Mouse (Mus musculus) lung, embryonic 16.5 days (tissue): ENCODE results near the gene Susd6. TPM values are rescaled to one million over a fixed set of nuclear protein-coding genes. Genes with fewer than 3 reads are reported as not detected.

Source experiments
- ATAC-seq: fragments of 200-750 bp; cut with Nextera tagmentation; 2 replicates; pipeline ENCODE4 v1.8.0; 2017; ENCODE audit warnings: low read depth, mild to moderate bottlenecking, moderate library complexity
- H3K27ac ChIP-seq: fragments of 300-500 bp; sonication (generic); 2 replicates; pipeline ENCODE4 v1.5.1; 2014; ENCODE audit warnings: mild to moderate bottlenecking, control low read depth, low read length
- H3K27me3 ChIP-seq: fragments of 300-500 bp; sonication (generic); 2 replicates; pipeline ENCODE4 v1.6.1; 2014; ENCODE audit warnings: low read depth, low read length, mixed read lengths; ENCODE audit not compliant: control insufficient read depth, insufficient read depth
- H3K36me3 ChIP-seq: fragments of 300-500 bp; sonication (generic); 2 replicates; pipeline ENCODE4 v1.6.1; 2014; ENCODE audit warnings: low read length; ENCODE audit not compliant: control insufficient read depth, insufficient read depth
- H3K4me1 ChIP-seq: fragments of 300-500 bp; sonication (generic); replicated peaks from 2 replicates; pipeline ENCODE4 v1.6.1; 2014; ENCODE audit warnings: low read length, mixed read lengths; ENCODE audit not compliant: control insufficient read depth, insufficient read depth
- H3K4me2 ChIP-seq: fragments of 300-500 bp; sonication (generic); 2 replicates; pipeline ENCODE4 v1.6.1; 2014; ENCODE audit warnings: low read depth, low read length, control low read depth
- H3K4me3 ChIP-seq: fragments of 300-500 bp; sonication (generic); 2 replicates; pipeline ENCODE4 v1.5.1; 2014; ENCODE audit warnings: mild to moderate bottlenecking, low read length, control low read depth
- H3K9ac ChIP-seq: fragments of 300-500 bp; sonication (generic); 2 replicates; pipeline ENCODE4 v1.6.1; 2014; ENCODE audit warnings: low read length, control low read depth
- H3K9me3 ChIP-seq: fragments of 300-500 bp; sonication (generic); 2 replicates; pipeline ENCODE4 v1.6.1; 2016; ENCODE audit warnings: low read length; ENCODE audit not compliant: control insufficient read depth
- WGBS: fragments of 180-500 bp; shearing (Covaris S2); extraction: QIAGEN DNeasy Blood & Tissue Kit; methylation state at CpG from one replicate; pipeline ENCODE4 v1.1.7; 2014; 5-methylcytosine and 5-hydroxymethylcytosine counted together
- polyA plus RNA-seq: library from polyadenylated mRNA; unstranded; fragments of >200 nt; fragmentation: Nextera tagmentation; extraction: Ambion mirVana; gene quantifications from 2 replicates; pipeline ENCODE4 v1.2.1, GENCODE M21; 2015

The Susd6 gene
- polyA plus RNA-seq, 1 experiment from 2014 or later = 21.9 TPM

GRCm38 (mm10) chr12:80791571-80792444 is 1.5 kb downstream of the Susd6 start:
- H3K36me3 ChIP-seq = no peaks in the 10 kb centered on the region
- WGBS = 31% methylated on average over 6 of the region's 6 CpGs
- H3K27ac ChIP-seq = peak overlapping the region; percentile 98
- H3K4me1 ChIP-seq = peaks cover 18% of the 10 kb centered on the region
- no peak for ATAC-seq
- peak overlapping the region; percentile 98 for H3K4me3 ChIP-seq
- H3K9ac ChIP-seq = peak overlapping the region; percentile 96
- no peaks in the 10 kb centered on the region for H3K9me3 ChIP-seq
- H3K4me2 ChIP-seq = peak overlapping the region; percentile 86
- no peaks in the 10 kb centered on the region for H3K27me3 ChIP-seq

- Histone ChIP-seq H3K9me3 (no peaks in the 10 kb centered on the region), H3K4me2 (peak overlapping the region; percentile 86), H3K9ac (no peak overlapping the region), H3K27me3 (no peaks in the 10 kb centered on the region), H3K4me1 (peaks cover 18% of the 10 kb centered on the region), H3K4me3 (no peak overlapping the region), H3K36me3 (no peaks in the 10 kb centered on the region), H3K27ac (no peak overlapping the region)
- 73% methylated on average over 5 of the region's 5 CpGs for WGBS
- no peak for ATAC-seq
These were observed 2.6 kb downstream of the Susd6 start for GRCm38 (mm10) chr12:80792867-80793266.

GRCm38 (mm10) chr12:80793535-80793934 is 3.2 kb downstream of the Susd6 start:
- Histone ChIP-seq H3K27me3 (no peaks in the 10 kb centered on the region), H3K36me3 (no peaks in the 10 kb centered on the region), H3K4me3 (no peak overlapping the region), H3K4me1 (peaks cover 18% of the 10 kb centered on the region), H3K4me2 (no peak overlapping the region), H3K27ac (no peak overlapping the region), H3K9ac (no peak overlapping the region), H3K9me3 (no peaks in the 10 kb centered on the region)
- 73% methylated on average over 1 of the region's 1 CpGs for WGBS
- no peak for ATAC-seq

GRCm38 (mm10) chr12:80794522-80794921 is 4.2 kb downstream of the Susd6 start:
- Histone ChIP-seq H3K9ac (no peak overlapping the region), H3K4me3 (no peak overlapping the region), H3K36me3 (no peaks in the 10 kb centered on the region), H3K9me3 (no peaks in the 10 kb centered on the region), H3K4me2 (no peak overlapping the region), H3K27ac (no peak overlapping the region), H3K27me3 (no peaks in the 10 kb centered on the region), H3K4me1 (peaks cover 18% of the 10 kb centered on the region)
- no peak for ATAC-seq
- 91% methylated on average over 4 of the region's 4 CpGs for WGBS

- peaks cover 15% of the 10 kb centered on the region for H3K4me1 ChIP-seq
- ATAC-seq = no peak
- WGBS = 75% methylated on average over 2 of the region's 2 CpGs
- no peak overlapping the region for H3K9ac ChIP-seq
- H3K27ac ChIP-seq = no peak overlapping the region
- H3K36me3 ChIP-seq = no peaks in the 10 kb centered on the region
- no peak overlapping the region for H3K4me3 ChIP-seq
- H3K27me3 ChIP-seq = no peaks in the 10 kb centered on the region
- H3K9me3 ChIP-seq = no peaks in the 10 kb centered on the region
- H3K4me2 ChIP-seq = no peak overlapping the region
These were observed 4.8 kb downstream of the Susd6 start for GRCm38 (mm10) chr12:80794935-80795785.

GRCm38 (mm10) chr12:80798271-80798670 is 8.0 kb downstream of the Susd6 start:
- Histone ChIP-seq H3K4me3 (no peak overlapping the region), H3K36me3 (no peaks in the 10 kb centered on the region), H3K27me3 (no peaks in the 10 kb centered on the region), H3K27ac (no peak overlapping the region), H3K9me3 (no peaks in the 10 kb centered on the region), H3K4me2 (no peak overlapping the region), H3K4me1 (peaks cover 8% of the 10 kb centered on the region), H3K9ac (no peak overlapping the region)
- no peak for ATAC-seq

- Histone ChIP-seq H3K4me2 (no peak overlapping the region), H3K4me3 (no peak overlapping the region), H3K9me3 (no peaks in the 10 kb centered on the region), H3K27ac (no peak overlapping the region), H3K4me1 (peaks cover 9% of the 10 kb centered on the region), H3K27me3 (no peaks in the 10 kb centered on the region), H3K9ac (no peak overlapping the region), H3K36me3 (no peaks in the 10 kb centered on the region)
- ATAC-seq = no peak
- WGBS = 86% methylated on average over 3 of the region's 3 CpGs
These were observed 9.8 kb downstream of the Susd6 start for GRCm38 (mm10) chr12:80800156-80800555.

- H3K27me3 ChIP-seq = no peaks in the 10 kb centered on the region
- H3K27ac ChIP-seq = no peak overlapping the region
- WGBS = 84% methylated on average over 1 of the region's 1 CpGs
- no peak overlapping the region for H3K4me2 ChIP-seq
- H3K4me3 ChIP-seq = no peak overlapping the region
- no peak for ATAC-seq
- no peaks in the 10 kb centered on the region for H3K9me3 ChIP-seq
- H3K9ac ChIP-seq = no peak overlapping the region
- H3K4me1 ChIP-seq = peaks cover 8% of the 10 kb centered on the region
- no peaks in the 10 kb centered on the region for H3K36me3 ChIP-seq
These were observed 11.1 kb downstream of the Susd6 start for GRCm38 (mm10) chr12:80801443-80801842.

GRCm38 (mm10) chr12:80803924-80804323 is 13.6 kb downstream of the Susd6 start:
- Histone ChIP-seq H3K4me1 (peaks cover 8% of the 10 kb centered on the region), H3K27me3 (no peaks in the 10 kb centered on the region), H3K4me2 (no peak overlapping the region), H3K4me3 (no peak overlapping the region), H3K9ac (no peak overlapping the region), H3K27ac (no peak overlapping the region), H3K36me3 (no peaks in the 10 kb centered on the region), H3K9me3 (no peaks in the 10 kb centered on the region)
- ATAC-seq = peak; percentile 70
- WGBS = 31% methylated on average over 3 of the region's 3 CpGs
